Mouse (Mus musculus) heart, postnatal 36 days (tissue): ENCODE measurements around the gene Rpa3. TPM values are rescaled to one million over a fixed set of nuclear protein-coding genes. Genes with fewer than 3 reads are reported as not detected.

Experiments used
- DNase-seq, 2 experiments: peaks; one replicate each; pipeline ENCODE4 v3.0.0; 2021 to 2022
- intact Hi-C: fragments of 180-260 bp; cut with DNase I; formaldehyde crosslinking; loops from one replicate; pipeline ENCODE4 v1.15.1; 2025
- total RNA-seq, 2 experiments: library from RNA; stranded (reverse); gene quantifications; 2 replicates each; pipeline ENCODE4 v1.2.3; 2021

Rpa3 gene
- total RNA-seq, 2 experiments from 2014 or later: 19.5 to 20.4 TPM

- intact Hi-C loops: loop anchor here (5.0 kb wide), 1 partner anchor 142 kb away; no protein-coding TSS in a partner anchor
- DNase-seq: no peak
Observed at GRCm38 (mm10) chr6:8210661-8211060, 48.3 kb downstream of the Rpa3 start.

- intact Hi-C loops: loop anchor here (2.0 to 5.0 kb wide), 3 partner anchors 49 to 297 kb away; partner anchors contain the start of genes Glcci1, Gm45062, Rpa3 and Umad1
- no peak for DNase-seq
Observed at GRCm38 (mm10) chr6:8209866-8210186, 49.1 kb downstream of the Rpa3 start.

- intact Hi-C loops: loop anchor here (2.0 to 5.0 kb wide), 2 partner anchors 50 to 298 kb away; partner anchors contain the start of genes Glcci1, Gm45062, Rpa3 and Umad1
- peak; percentile 86 to 91 for DNase-seq
Observed at GRCm38 (mm10) chr6:8209047-8209865, 49.7 kb downstream of the Rpa3 start, which contains the start of gene Mios. Mios (plus strand) TSS chr6:8209222.

Other genes starting within 250 kb of the Rpa3 start
- under 1 TPM; 0.72 to 0.92 TPM for gene Col28a1, start 66.6 kb downstream of the Rpa3 start, total RNA-seq
- 10 to 100 TPM; 18.8 to 21.9 TPM for gene Mios, start 50.0 kb downstream of the Rpa3 start, total RNA-seq
- 10 to 100 TPM; 10.2 to 14.4 TPM for gene Umad1, start 115 bp upstream of the Rpa3 start, total RNA-seq
- gene Gm45062, start 277 bp upstream of the Rpa3 start, total RNA-seq: not detected